Mouse (Mus musculus): ENCODE results near the gene Tmem176b.
"Not testable (repeated sequence)": the region's sequence is repeated elsewhere in the genome, so short reads cannot be mapped to it uniquely, and the experiment has no call there.

The Tmem176b gene

GRCm38 (mm10) chr6:48840973-48841625 is at the start of gene Tmem176b:
TSS of gene Tmem176b (minus strand) at chr6:48841496.
- DNase-seq (ENCODE audit: low read depth, low spot score): peak; percentile 81

- peak; percentile 16 for DNase-seq (ENCODE audit: low read depth, low spot score)
Measured at GRCm38 (mm10) chr6:48876510-48877135, 35.3 kb upstream of the Tmem176b start.

- no peak for DNase-seq (ENCODE audit: low read depth, low spot score)
Measured at GRCm38 (mm10) chr6:48875515-48875914, 34.2 kb upstream of the Tmem176b start.

- no peak for DNase-seq (ENCODE audit: low read depth, low spot score)
Measured at GRCm38 (mm10) chr6:48874576-48874975, 33.3 kb upstream of the Tmem176b start.

- DNase-seq (ENCODE audit: low read depth, low spot score): no peak
Measured at GRCm38 (mm10) chr6:48872596-48872995, 31.3 kb upstream of the Tmem176b start, which contains the start of gene Aoc1. TSS of gene Aoc1 (plus strand) at chr6:48872896.

- DNase-seq (ENCODE audit: low read depth, low spot score): no peak
Measured at GRCm38 (mm10) chr6:48869774-48870173, 28.5 kb upstream of the Tmem176b start.

- no peak for DNase-seq (ENCODE audit: low read depth, low spot score)
Measured at GRCm38 (mm10) chr6:48867158-48867557, 25.9 kb upstream of the Tmem176b start.

GRCm38 (mm10) chr6:48866355-48866950 is 25.2 kb upstream of the Tmem176b start:
- not testable (repeated sequence) for DNase-seq (ENCODE audit: low read depth, low spot score)

GRCm38 (mm10) chr6:48865152-48865745 is 24.0 kb upstream of the Tmem176b start:
- DNase-seq (ENCODE audit: low read depth, low spot score): no peak

- no peak for DNase-seq (ENCODE audit: low read depth, low spot score)
Measured at GRCm38 (mm10) chr6:48864723-48865122, 23.4 kb upstream of the Tmem176b start.

- no peak for DNase-seq (ENCODE audit: low read depth, low spot score)
Measured at GRCm38 (mm10) chr6:48864181-48864580, 22.9 kb upstream of the Tmem176b start.

GRCm38 (mm10) chr6:48863488-48863887 is 22.2 kb upstream of the Tmem176b start:
- no peak for DNase-seq (ENCODE audit: low read depth, low spot score)

- DNase-seq (ENCODE audit: low read depth, low spot score): no peak
Measured at GRCm38 (mm10) chr6:48862816-48863215, 21.5 kb upstream of the Tmem176b start.

- no peak for DNase-seq (ENCODE audit: low read depth, low spot score)
Measured at GRCm38 (mm10) chr6:48861616-48862280, 20.5 kb upstream of the Tmem176b start.

- no peak for DNase-seq (ENCODE audit: low read depth, low spot score)
Measured at GRCm38 (mm10) chr6:48860851-48861250, 19.6 kb upstream of the Tmem176b start.

GRCm38 (mm10) chr6:48860130-48860815 is 19.0 kb upstream of the Tmem176b start:
- DNase-seq (ENCODE audit: low read depth, low spot score): no peak

- no peak for DNase-seq (ENCODE audit: low read depth, low spot score)
Measured at GRCm38 (mm10) chr6:48857613-48858302, 16.5 kb upstream of the Tmem176b start.

- DNase-seq (ENCODE audit: low read depth, low spot score): no peak
Measured at GRCm38 (mm10) chr6:48854155-48854554, 12.9 kb upstream of the Tmem176b start.

- no peak for DNase-seq (ENCODE audit: low read depth, low spot score)
Measured at GRCm38 (mm10) chr6:48851820-48852491, 10.7 kb upstream of the Tmem176b start.

- DNase-seq (ENCODE audit: low read depth, low spot score): no peak
Measured at GRCm38 (mm10) chr6:48845086-48845485, 3.8 kb upstream of the Tmem176b start.
